Mouse (Mus musculus) liver (tissue): ENCODE measurements at regions not wholly inside any gene's neighbourhood (a gene's known extent, or its start where the extent isn't known, plus 50 kb on each side); places are given as distances from the start of the nearest gene placed in this dataset.
A peak's percentile ranks its signal among the peaks of the same experiment; 100 is the strongest.

Source experiments
- DNase-seq: peaks from one replicate; pipeline ENCODE4 v3.0.0-alpha.2; 2020; ENCODE audit warnings: mixed read lengths

- peak; percentile 0 for DNase-seq
Measured at GRCm38 (mm10) chrX:4136135-4136534, 60.2 kb upstream of the Btbd35f28 start.
